Mouse (Mus musculus) forebrain, embryonic 10.5 days (tissue): Measurements from ENCODE around the gene Tyk2. TPM values are rescaled to one million over a fixed set of nuclear protein-coding genes. Genes with fewer than 3 reads are reported as not detected.

Experiments used
- DNase-seq: peaks from one replicate; pipeline ENCODE4 v3.0.0-alpha.2; 2017; ENCODE audit warnings: low spot score; ENCODE audit errors: extremely low spot score
- H3K27ac ChIP-seq: fragments of 300-500 bp; sonication (generic); 2 replicates; pipeline ENCODE4 v1.5.1; 2016; ENCODE audit warnings: mild to moderate bottlenecking
- H3K27me3 ChIP-seq: fragments of 300-500 bp; sonication (generic); 2 replicates; pipeline ENCODE4 v1.6.1; 2016; ENCODE audit warnings: mild to moderate bottlenecking; ENCODE audit not compliant: poor library complexity, severe bottlenecking
- H3K36me3 ChIP-seq: fragments of 300-500 bp; sonication (generic); replicated peaks from 2 replicates; pipeline ENCODE4 v1.6.1; 2016; ENCODE audit warnings: mild to moderate bottlenecking, moderate library complexity
- H3K4me1 ChIP-seq: fragments of 300-500 bp; sonication (generic); 2 replicates; pipeline ENCODE4 v1.6.1; 2016
- H3K4me3 ChIP-seq: fragments of 300-500 bp; sonication (generic); 2 replicates; pipeline ENCODE4 v1.5.1; 2016; ENCODE audit warnings: mild to moderate bottlenecking, moderate library complexity
- H3K9me3 ChIP-seq: fragments of 300-500 bp; sonication (generic); 2 replicates; pipeline ENCODE4 v1.6.1; 2016; ENCODE audit warnings: mild to moderate bottlenecking, moderate library complexity
- WGBS: fragments of 180-500 bp; shearing (Covaris S2); methylation state at CpG from one replicate; pipeline ENCODE4 v1.1.7; 2016; 5-methylcytosine and 5-hydroxymethylcytosine counted together
- polyA plus RNA-seq: library from polyadenylated mRNA; unstranded; fragments of >200 nt; fragmentation: Nextera tagmentation; extraction: Ambion mirVana; gene quantifications from 2 replicates; pipeline ENCODE4 v1.2.1, GENCODE M21; 2016

Gene Tyk2
- polyA plus RNA-seq, 1 experiment from 2014 or later: 12.6 TPM

DNA sequence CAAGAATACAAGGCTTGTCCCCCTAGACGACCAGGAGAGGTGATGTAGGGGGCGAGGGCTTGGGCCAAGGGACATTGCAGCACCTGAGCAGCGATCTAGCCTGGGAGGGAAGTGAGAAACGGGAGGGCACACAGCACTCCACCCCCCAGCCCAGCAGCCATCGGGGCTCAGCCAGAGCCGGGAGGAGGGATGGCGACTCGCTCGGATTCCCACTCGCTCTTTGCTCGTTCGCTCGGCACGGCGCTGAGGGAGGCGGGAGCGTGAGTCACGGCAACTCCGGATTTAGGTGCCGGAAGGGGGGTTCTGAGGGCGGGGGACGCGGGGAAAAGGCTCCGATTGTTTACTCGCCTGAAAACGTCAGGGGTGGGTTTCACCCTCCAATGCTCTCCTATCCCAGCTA lies 33.0 kb upstream of the Tyk2 start:
- Histone ChIP-seq H3K27ac (no peak overlapping the region), H3K4me1 (peaks cover 65% of the 10 kb centered on the region), H3K27me3 (peaks cover 84% of the 10 kb centered on the region), H3K36me3 (no peaks in the 10 kb centered on the region), H3K9me3 (no peaks in the 10 kb centered on the region), H3K4me3 (peak overlapping the region; percentile 35)
- 1% methylated on average over 26 of the region's 26 CpGs for WGBS
- DNase-seq: no peak

DNA sequence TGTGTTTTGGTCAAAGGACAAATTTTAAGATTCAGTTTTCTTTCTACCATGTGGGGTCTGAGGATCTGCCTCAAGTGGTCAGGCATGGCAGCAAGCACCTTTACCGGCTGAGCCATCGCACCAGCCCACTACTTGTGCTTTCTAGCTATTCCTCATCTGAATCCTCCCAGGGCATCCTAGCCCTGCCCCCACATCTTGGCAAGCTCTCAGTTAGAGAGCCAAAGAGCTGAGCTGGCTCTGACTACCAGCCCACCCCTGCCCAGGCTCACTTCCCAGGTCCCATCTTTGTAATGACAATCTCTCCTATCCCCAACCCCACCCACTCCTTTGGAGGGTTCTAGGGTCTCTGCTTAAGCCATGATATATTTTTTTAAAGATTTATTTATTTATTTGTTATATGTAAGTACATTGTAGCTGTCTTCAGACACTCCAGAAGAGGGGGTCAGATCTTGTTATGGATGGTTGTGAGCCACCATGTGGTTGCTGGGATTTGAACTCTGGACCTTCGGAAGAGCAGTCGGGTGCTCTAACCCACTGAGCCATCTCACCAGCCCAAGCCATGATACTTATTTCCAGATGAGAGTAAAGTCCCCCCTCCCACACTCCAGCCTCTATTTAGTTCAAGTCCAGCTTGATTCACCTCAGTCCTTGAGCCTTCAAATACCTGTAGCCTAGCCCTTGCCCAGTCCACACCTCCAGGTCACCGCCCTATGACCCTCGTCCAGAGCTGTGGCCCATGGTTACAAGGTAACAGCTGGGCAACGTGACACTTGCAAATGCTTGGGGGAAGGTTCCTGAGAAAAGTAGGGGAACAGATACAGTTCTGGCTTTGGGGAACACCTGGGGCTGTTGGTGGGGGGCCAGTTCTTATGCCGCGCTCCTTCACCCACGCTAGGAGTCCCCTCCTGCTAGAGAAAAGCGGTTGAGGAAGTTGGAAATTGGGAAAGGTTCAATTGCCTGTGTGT lies 32.3 kb upstream of the Tyk2 start:
- no peaks in the 10 kb centered on the region for H3K36me3 ChIP-seq
- H3K9me3 ChIP-seq: no peaks in the 10 kb centered on the region
- peak overlapping the region; percentile 35; the same call in 1 of the 2 replicates for H3K4me3 ChIP-seq
- H3K4me1 ChIP-seq: peaks cover 58% of the 10 kb centered on the region
- peaks cover 79% of the 10 kb centered on the region for H3K27me3 ChIP-seq
- DNase-seq: no peak
- H3K27ac ChIP-seq: no peak overlapping the region
- WGBS: 33% methylated on average over 11 of the region's 11 CpGs

DNA sequence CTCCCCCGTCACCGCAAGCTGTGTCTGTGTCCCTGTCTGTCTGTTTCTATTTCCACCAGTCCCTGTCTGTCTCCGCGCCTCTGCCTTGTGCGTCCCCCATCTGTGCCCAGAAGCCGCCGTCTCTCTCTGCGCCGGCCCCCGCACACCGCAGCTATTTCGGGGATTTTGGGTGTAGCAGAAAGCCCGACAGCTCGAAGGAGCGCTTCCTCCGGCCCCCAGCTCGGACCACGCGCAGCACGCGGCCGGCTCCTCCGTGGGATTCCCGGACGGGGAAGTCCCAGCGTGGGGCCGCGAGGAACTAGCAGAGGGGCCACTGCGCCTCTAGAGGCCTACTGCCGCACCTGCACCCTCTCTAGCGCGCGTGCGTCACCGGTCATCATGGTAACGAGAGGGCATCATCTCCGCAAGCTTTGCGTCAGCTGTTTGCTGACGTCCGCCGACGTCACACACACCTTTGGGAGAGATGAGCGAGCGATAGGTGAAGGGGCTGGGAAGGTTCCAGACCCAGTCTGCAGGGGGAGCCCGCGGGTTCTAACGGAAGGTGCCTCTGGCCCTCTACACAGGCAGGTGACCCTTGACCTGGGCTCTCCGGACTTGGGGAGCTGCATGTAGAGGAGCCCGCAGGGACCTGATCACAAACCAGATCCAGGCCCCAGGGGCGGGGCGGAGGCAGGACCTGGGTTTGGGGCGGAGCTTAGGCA lies 30.3 kb upstream of the Tyk2 start:
- Histone ChIP-seq H3K27me3 (peaks cover 59% of the 10 kb centered on the region), H3K9me3 (peaks cover 6% of the 10 kb centered on the region; the same call in 1 of the 2 replicates), H3K4me3 (peak overlapping the region; percentile 61), H3K27ac (peak overlapping the region; percentile 87), H3K36me3 (no peaks in the 10 kb centered on the region), H3K4me1 (peaks cover 38% of the 10 kb centered on the region)
- WGBS: 1% methylated on average over 52 of the region's 52 CpGs
- DNase-seq: peak; percentile 88

DNA sequence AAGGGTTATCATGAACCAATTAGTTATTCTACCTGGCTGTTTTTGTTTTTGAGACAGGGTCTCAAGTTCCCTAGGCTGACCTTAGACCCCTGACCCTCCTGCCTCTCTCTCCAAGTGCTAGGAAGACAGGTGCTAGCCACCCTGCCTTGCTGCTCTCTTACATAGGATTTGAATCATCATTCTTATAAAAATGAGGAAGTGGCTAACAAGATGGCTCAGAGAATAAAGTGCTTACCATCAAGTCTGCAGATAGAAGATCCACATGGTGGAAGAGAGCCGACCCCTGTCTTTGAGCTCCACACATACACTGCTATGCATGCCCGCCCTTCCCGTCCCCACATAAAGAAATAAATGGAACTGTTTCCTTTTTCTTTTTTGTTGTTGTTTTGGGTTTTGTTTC lies 23.7 kb upstream of the Tyk2 start:
- H3K4me1 ChIP-seq: peaks cover 26% of the 10 kb centered on the region
- WGBS: 95% methylated on average over 3 of the region's 3 CpGs
- no peak overlapping the region for H3K4me3 ChIP-seq
- H3K27me3 ChIP-seq: peaks cover 8% of the 10 kb centered on the region; the same call in 1 of the 2 replicates
- H3K9me3 ChIP-seq: peaks cover 6% of the 10 kb centered on the region; the same call in 1 of the 2 replicates
- no peak overlapping the region for H3K27ac ChIP-seq
- no peaks in the 10 kb centered on the region for H3K36me3 ChIP-seq
- no peak for DNase-seq

DNA sequence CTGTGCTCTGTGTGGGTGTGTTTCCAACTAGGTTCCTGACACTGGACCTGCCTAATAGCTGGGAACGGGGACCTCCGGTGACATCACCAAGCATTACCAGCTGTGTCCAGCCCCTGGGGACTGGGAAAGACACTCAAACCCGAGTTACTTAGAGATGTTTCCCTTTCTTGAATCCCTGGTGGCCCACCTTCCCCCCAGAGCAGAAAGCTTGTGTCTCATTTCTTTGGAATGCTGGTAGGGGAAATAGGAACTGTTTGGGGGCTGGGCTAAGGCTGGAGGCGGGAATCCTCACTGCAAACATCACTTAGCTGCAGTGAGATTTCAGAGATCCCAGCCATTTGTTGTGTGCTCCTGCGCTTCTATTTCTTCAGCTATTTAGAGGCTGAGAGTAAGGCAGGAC lies 22.8 kb upstream of the Tyk2 start:
- peak overlapping the region; percentile 48 for H3K4me3 ChIP-seq
- H3K9me3 ChIP-seq: peaks cover 6% of the 10 kb centered on the region; the same call in 1 of the 2 replicates
- H3K27me3 ChIP-seq: peaks cover 8% of the 10 kb centered on the region; the same call in 1 of the 2 replicates
- H3K36me3 ChIP-seq: no peaks in the 10 kb centered on the region
- peaks cover 32% of the 10 kb centered on the region for H3K4me1 ChIP-seq
- DNase-seq: no peak
- 18% methylated on average over 5 of the region's 5 CpGs for WGBS
- peak overlapping the region; percentile 26 for H3K27ac ChIP-seq

DNA sequence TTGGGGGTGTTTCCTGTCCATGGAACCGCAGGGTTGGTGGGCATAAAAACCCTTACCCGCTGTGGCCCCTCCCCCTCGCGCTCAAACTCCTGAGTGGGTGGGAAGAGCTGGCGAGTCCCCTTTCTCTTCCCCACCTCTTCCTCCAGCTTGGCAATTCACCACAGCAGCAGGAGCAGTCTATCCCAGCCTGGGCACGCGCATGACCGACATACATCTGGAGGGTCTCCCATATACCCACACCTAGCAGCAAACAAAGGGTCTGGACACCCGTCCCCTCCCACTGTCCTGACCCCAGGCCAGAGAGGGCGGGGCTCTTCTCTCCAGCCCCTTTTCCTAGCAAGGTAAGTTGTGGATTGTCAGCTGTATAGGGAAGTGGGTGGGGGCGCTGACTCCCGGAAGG lies 22.3 kb upstream of the Tyk2 start:
- no peak for DNase-seq
- Histone ChIP-seq H3K27ac (peak overlapping the region; percentile 26), H3K4me3 (peak overlapping the region; percentile 48), H3K4me1 (peaks cover 37% of the 10 kb centered on the region), H3K27me3 (peaks cover 8% of the 10 kb centered on the region; the same call in 1 of the 2 replicates), H3K36me3 (peaks cover under 1% of the 10 kb centered on the region; the same call in 1 of the 2 replicates), H3K9me3 (peaks cover 6% of the 10 kb centered on the region; the same call in 1 of the 2 replicates)
- WGBS: 5% methylated on average over 12 of the region's 12 CpGs

DNA sequence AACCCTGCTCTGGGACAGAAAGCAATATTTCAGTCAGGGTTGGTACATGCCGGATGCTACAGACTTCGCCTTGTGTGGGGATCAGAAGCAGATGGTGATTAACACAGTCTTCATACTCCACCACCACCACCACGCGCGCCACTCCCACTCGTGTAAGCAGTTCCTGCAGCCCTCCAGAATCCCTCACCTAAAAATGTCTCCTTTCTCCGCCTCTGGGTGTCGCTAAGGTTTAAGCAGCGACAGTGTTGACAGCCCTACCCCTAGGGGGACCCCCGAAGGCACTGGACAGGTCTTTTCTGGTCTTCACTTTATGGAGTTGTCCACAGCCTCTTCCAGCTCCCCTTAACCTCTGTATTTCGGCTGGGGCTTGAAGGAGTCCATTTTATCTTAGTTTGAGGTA lies 21.7 kb upstream of the Tyk2 start:
- DNase-seq: peak; percentile 64
- peaks cover 8% of the 10 kb centered on the region; the same call in 1 of the 2 replicates for H3K27me3 ChIP-seq
- H3K36me3 ChIP-seq: peaks cover 7% of the 10 kb centered on the region
- peak overlapping the region; percentile 26; the same call in 1 of the 2 replicates for H3K27ac ChIP-seq
- peaks cover 43% of the 10 kb centered on the region for H3K4me1 ChIP-seq
- WGBS: 6% methylated on average over 11 of the region's 11 CpGs
- H3K4me3 ChIP-seq: peak overlapping the region; percentile 48
- peaks cover 6% of the 10 kb centered on the region; the same call in 1 of the 2 replicates for H3K9me3 ChIP-seq

DNA sequence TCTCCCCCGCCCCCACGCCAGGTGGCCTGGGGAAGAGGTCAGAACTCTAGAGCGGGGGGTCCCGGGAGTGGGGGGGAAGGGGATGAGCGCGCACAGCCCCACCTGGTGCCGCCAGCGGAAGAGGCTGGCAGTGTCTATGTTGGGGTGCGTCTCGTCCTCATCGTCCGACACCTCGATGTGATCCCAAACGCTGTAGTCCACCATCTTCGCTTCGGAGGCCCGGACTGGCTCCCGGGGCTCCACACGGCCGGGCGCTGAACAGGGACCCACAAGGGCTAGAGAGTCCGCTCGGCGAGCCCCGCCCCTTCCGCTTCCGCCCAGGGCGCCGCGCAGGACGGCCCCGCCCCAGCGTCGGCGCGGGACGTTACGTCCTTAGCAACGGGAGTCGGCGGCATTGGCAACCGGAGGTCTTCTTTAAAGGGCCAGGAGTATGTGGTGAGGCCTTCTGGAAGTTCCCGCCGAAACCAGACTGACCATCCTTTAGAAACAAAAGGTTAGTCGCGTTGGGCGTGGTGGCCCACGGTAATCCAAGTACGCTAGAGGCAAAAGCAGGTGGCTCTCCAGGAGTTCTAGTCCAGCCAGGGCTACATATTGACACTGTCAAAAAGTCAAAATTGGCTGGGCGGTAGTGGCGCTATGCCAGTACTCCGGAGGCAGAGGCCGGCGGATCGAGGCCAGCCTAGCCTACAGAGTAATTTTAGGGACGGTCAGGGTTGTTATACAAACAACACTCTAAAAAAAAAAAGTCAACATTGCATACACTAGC lies 18.8 kb upstream of the Tyk2 start, which contains the start of gene Cdc37:
Cdc37 (minus strand) TSS at position 329 of the 766 bp plus-strand sequence.
- peaks cover 60% of the 10 kb centered on the region for H3K4me1 ChIP-seq
- H3K9me3 ChIP-seq: no peaks in the 10 kb centered on the region
- DNase-seq: peak; percentile 96
- peak within 1 kb of the TSS; percentile 92 for H3K4me3 ChIP-seq
- H3K27me3 ChIP-seq: peaks cover 8% of the 10 kb centered on the region; the same call in 1 of the 2 replicates
- H3K36me3 ChIP-seq: peaks cover 36% of the 10 kb centered on the region
- H3K27ac ChIP-seq: peak within 1 kb of the TSS; percentile 91
- 4% methylated on average over 56 of the region's 56 CpGs for WGBS

DNA sequence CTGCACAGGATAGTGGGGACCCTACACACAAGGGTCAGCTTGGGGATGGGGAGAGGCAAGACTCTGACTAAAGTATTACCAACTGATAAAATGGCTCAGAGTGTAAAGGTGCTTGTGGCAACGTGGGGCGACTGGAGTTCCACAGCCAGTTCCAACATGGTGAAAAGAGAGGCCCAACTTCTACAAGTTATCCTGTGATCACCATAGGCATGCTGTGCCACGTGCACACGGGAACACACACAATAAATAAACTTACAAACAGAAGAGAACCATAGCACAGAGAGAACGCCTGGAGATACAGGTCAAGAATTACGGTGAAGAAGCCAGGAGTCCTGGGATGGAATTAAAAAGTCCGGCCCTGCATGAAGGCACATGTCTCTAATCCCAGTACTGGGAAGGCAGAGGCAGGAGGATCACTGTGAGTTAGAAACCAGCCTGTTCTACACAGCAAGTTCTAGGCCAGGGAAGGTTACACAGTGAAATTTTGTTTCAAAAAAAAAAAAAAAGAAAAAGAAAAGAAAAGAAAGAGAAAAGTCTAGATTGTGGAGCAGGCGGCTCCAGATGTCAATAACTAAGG lies 18.1 kb upstream of the Tyk2 start:
- Histone ChIP-seq H3K27me3 (peaks cover 8% of the 10 kb centered on the region; the same call in 1 of the 2 replicates), H3K9me3 (no peaks in the 10 kb centered on the region), H3K27ac (peak overlapping the region; percentile 91), H3K4me1 (peaks cover 56% of the 10 kb centered on the region), H3K36me3 (peaks cover 42% of the 10 kb centered on the region), H3K4me3 (peak overlapping the region; percentile 92)
- no peak for DNase-seq
- 18% methylated on average over 8 of the region's 8 CpGs for WGBS

DNA sequence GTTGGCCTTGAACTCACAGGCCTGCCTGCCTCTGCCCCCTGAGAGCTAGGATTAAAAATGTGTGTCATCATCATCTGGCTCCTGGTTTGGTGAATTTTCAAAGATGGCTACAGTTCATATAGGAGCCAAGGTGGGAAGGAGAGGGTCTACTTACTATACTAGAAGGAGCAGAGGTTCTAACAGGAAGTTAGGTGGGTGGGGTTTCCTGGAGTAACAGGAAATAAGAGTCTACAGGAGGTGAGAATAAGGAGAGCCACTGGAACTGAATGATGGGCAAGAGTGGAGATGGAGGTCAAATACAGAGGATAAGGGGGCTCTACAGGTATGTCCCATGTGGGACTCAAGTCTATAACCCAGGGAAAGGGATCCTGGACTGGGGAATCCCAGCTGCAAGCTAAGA lies 17.4 kb upstream of the Tyk2 start:
- H3K27ac ChIP-seq: peak overlapping the region; percentile 91
- peaks cover 48% of the 10 kb centered on the region for H3K4me1 ChIP-seq
- H3K27me3 ChIP-seq: peaks cover 2% of the 10 kb centered on the region; the same call in 1 of the 2 replicates
- no peak for DNase-seq
- peak overlapping the region; percentile 92 for H3K4me3 ChIP-seq
- peaks cover 50% of the 10 kb centered on the region for H3K36me3 ChIP-seq
- no peaks in the 10 kb centered on the region for H3K9me3 ChIP-seq

DNA sequence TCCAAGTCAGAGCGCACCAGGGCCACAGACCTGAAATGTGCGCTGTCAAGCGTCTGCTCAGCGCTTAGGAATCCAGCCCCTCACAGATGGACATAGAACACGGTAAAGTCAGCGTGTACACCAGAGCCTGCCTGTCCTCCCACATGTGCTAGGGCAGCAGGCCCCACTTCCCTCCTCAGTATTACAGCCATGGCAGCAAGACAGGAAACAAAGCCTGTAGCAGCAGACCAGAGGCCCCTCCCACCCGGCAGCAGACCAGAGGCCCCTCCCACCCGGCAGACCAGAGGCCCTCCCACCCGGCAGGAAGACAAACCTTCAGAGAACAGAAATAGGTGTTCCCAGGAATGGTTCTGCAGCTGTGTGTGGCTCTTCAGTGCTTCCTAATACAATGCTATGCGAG lies 15.7 kb upstream of the Tyk2 start:
- DNase-seq: no peak
- Histone ChIP-seq H3K27me3 (no peaks in the 10 kb centered on the region), H3K4me3 (peak overlapping the region; percentile 36), H3K4me1 (peaks cover 38% of the 10 kb centered on the region), H3K9me3 (no peaks in the 10 kb centered on the region), H3K36me3 (peaks cover 67% of the 10 kb centered on the region), H3K27ac (peak overlapping the region; percentile 58; the same call in 1 of the 2 replicates)
- 55% methylated on average over 10 of the region's 10 CpGs for WGBS

DNA sequence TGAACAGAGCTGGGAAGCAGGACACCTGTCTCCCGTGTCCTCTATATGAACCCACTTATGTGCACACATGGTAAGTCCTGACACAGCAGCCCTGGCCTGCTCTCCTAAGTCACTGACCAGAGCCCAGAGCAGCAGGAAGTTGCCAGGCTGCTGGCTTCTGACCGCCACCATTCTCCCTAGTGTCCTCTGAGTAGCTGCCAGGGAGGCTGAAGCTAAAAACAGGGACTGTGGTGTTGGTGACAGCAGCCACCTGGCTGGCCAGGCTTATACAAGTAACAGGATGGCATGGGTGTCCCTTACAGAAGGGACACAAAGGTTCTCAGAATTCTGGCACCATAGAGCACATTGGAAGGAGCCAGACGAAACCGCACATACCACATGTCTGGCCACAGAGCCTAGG lies 14.4 kb upstream of the Tyk2 start:
- DNase-seq: no peak
- no peak overlapping the region for H3K27ac ChIP-seq
- peaks cover 80% of the 10 kb centered on the region for H3K36me3 ChIP-seq
- 96% methylated on average over 4 of the region's 4 CpGs for WGBS
- H3K9me3 ChIP-seq: no peaks in the 10 kb centered on the region
- H3K27me3 ChIP-seq: no peaks in the 10 kb centered on the region
- no peak overlapping the region for H3K4me3 ChIP-seq
- H3K4me1 ChIP-seq: peaks cover 38% of the 10 kb centered on the region
